Mouse (Mus musculus) bone marrow, adult 2 months (tissue): ENCODE measurements at regions not wholly inside any gene's neighbourhood (a gene's known extent, or its start where the extent isn't known, plus 50 kb on each side); places are given as distances from the start of the nearest gene placed in this dataset.

Source experiments
- CTCF ChIP-seq: fragments of 200-500 bp; IDR thresholded peaks from 2 replicates; pipeline ENCODE4 v1.5.1; 2011; ENCODE audit warnings: low read length, control low read depth; ENCODE audit not compliant: control insufficient read depth, insufficient read depth
- POLR2A ChIP-seq: fragments of 200-500 bp; IDR thresholded peaks from 2 replicates; pipeline ENCODE4 v1.6.1; 2011; ENCODE audit warnings: low read depth, mild to moderate bottlenecking, control low read depth, low read length, borderline replicate concordance; ENCODE audit not compliant: control insufficient read depth

DNA sequence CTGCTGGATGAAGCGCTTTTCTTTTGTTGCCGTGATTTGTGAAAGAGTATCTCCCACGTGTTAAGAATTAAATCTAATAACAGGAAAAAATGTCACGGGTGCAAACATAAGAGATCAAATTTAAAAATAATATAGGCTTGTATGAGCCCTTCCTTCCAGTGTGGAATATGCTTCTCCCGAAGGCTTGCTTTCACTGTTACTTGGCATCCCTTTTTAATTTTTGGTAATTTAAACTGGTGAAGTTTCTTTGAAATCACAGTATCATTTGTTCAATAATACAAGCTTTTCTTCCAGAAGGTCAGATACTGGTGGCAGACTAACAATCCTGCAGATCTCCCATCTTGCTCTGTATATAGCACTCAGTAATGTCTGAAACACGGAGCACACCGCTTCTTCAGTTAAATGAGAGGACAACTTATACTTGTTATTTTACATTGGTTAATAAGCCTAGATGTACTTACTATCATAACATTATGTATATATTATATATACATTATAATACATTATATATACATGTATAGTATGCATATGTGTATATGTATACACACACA is 98.2 kb downstream of the Plk2 start:
- TF ChIP-seq CTCF (no peak), POLR2A (no peak)
